Mouse (Mus musculus) forebrain, embryonic 16.5 days (tissue): ENCODE data around the gene Ankrd24. TPM values are rescaled to one million over a fixed set of nuclear protein-coding genes. Genes with fewer than 3 reads are reported as not detected.
A peak's percentile ranks its signal among the peaks of the same experiment; 100 is the strongest.

ENCODE experiments used
- ATAC-seq: fragments of 200-750 bp; cut with Nextera tagmentation; 2 replicates; pipeline ENCODE4 v1.8.0; 2017; ENCODE audit warnings: mild to moderate bottlenecking, moderate library complexity
- H3K27ac ChIP-seq: fragments of 300-500 bp; sonication (generic); 2 replicates; pipeline ENCODE4 v1.5.1; 2014; ENCODE audit warnings: low read length, control low read depth
- H3K27me3 ChIP-seq: fragments of 300-500 bp; sonication (generic); replicated peaks from 2 replicates; pipeline ENCODE4 v1.6.1; 2014; ENCODE audit warnings: low read length; ENCODE audit not compliant: control insufficient read depth, insufficient read depth
- H3K36me3 ChIP-seq: fragments of 300-500 bp; sonication (generic); 2 replicates; pipeline ENCODE4 v1.6.1; 2014; ENCODE audit not compliant: control insufficient read depth, insufficient read depth
- H3K4me1 ChIP-seq: fragments of 300-500 bp; sonication (generic); replicated peaks from 2 replicates; pipeline ENCODE4 v1.6.1; 2014; ENCODE audit warnings: low read length; ENCODE audit not compliant: control insufficient read depth, insufficient read depth
- H3K4me2 ChIP-seq: fragments of 300-500 bp; sonication (generic); 2 replicates; pipeline ENCODE4 v1.6.1; 2014; ENCODE audit warnings: mild to moderate bottlenecking, low read length, control low read depth
- H3K4me3 ChIP-seq: fragments of 300-500 bp; sonication (generic); replicated peaks from 2 replicates; pipeline ENCODE4 v1.5.1; 2014; ENCODE audit warnings: mild to moderate bottlenecking, low read length, control low read depth
- H3K9ac ChIP-seq: fragments of 300-500 bp; sonication (generic); replicated peaks from 2 replicates; pipeline ENCODE4 v1.6.1; 2014; ENCODE audit warnings: low read depth, low read length, control low read depth
- H3K9me3 ChIP-seq: fragments of 300-500 bp; sonication (generic); 2 replicates; pipeline ENCODE4 v1.6.1; 2016; ENCODE audit warnings: low read length; ENCODE audit not compliant: control insufficient read depth
- WGBS: fragments of 180-500 bp; shearing (Covaris S2); extraction: QIAGEN DNeasy Blood & Tissue Kit; methylation state at CpG from one replicate; pipeline ENCODE4 v1.1.7; 2014; 5-methylcytosine and 5-hydroxymethylcytosine counted together
- polyA plus RNA-seq: library from polyadenylated mRNA; unstranded; fragments of >200 nt; fragmentation: Nextera tagmentation; extraction: Ambion mirVana; gene quantifications from 2 replicates; pipeline ENCODE4 v1.2.1, GENCODE M21; 2015

Ankrd24 gene
- polyA plus RNA-seq, 1 experiment from 2014 or later: 16.5 TPM

- Histone ChIP-seq H3K9ac (no peak overlapping the region), H3K4me2 (peak overlapping the region; percentile 39), H3K36me3 (no peaks in the 10 kb centered on the region; the same call in 1 of the 2 replicates), H3K4me1 (peaks cover 33% of the 10 kb centered on the region), H3K4me3 (0 out of 2 replicates have a peak overlapping the region, but pooled peaks have one; percentile 8), H3K27ac (no peak overlapping the region; the same call in 1 of the 2 replicates), H3K9me3 (no peaks in the 10 kb centered on the region), H3K27me3 (peaks cover 4% of the 10 kb centered on the region; the same call in 1 of the 2 replicates)
- ATAC-seq: peak; percentile 1; the same call in 1 of the 2 replicates
- 84% methylated on average over 12 of the region's 12 CpGs for WGBS
These were observed 24.0 kb upstream of the Ankrd24 start for GRCm38 (mm10) chr10:81604019-81604967.

- peak overlapping the region; percentile 67 for H3K4me3 ChIP-seq
- no peaks in the 10 kb centered on the region for H3K9me3 ChIP-seq
- peak overlapping the region; percentile 93 for H3K27ac ChIP-seq
- peaks cover 3% of the 10 kb centered on the region; the same call in 1 of the 2 replicates for H3K27me3 ChIP-seq
- peak overlapping the region; percentile 70 for H3K4me2 ChIP-seq
- peaks cover 33% of the 10 kb centered on the region for H3K4me1 ChIP-seq
- peak overlapping the region; percentile 61; the same call in 1 of the 2 replicates for H3K9ac ChIP-seq
- WGBS: 17% methylated on average over 29 of the region's 29 CpGs
- no peaks in the 10 kb centered on the region; the same call in 1 of the 2 replicates for H3K36me3 ChIP-seq
- peak; percentile 38 for ATAC-seq
These were observed 23.2 kb upstream of the Ankrd24 start for GRCm38 (mm10) chr10:81604968-81605665.

- H3K9me3 ChIP-seq: no peaks in the 10 kb centered on the region
- peak overlapping the region; percentile 61 for H3K9ac ChIP-seq
- peaks cover 3% of the 10 kb centered on the region; the same call in 1 of the 2 replicates for H3K27me3 ChIP-seq
- peak overlapping the region; percentile 93 for H3K27ac ChIP-seq
- H3K36me3 ChIP-seq: no peaks in the 10 kb centered on the region; the same call in 1 of the 2 replicates
- peak; percentile 15 for ATAC-seq
- 3% methylated on average over 14 of the region's 14 CpGs for WGBS
- peaks cover 31% of the 10 kb centered on the region for H3K4me1 ChIP-seq
- H3K4me2 ChIP-seq: peak overlapping the region; percentile 70
- H3K4me3 ChIP-seq: peak overlapping the region; percentile 67
These were observed 22.7 kb upstream of the Ankrd24 start for GRCm38 (mm10) chr10:81605666-81605973.

- peak within 1 kb of the TSS; percentile 67 for H3K4me3 ChIP-seq
- H3K27me3 ChIP-seq: peaks cover 3% of the 10 kb centered on the region; the same call in 1 of the 2 replicates
- no peaks in the 10 kb centered on the region; the same call in 1 of the 2 replicates for H3K36me3 ChIP-seq
- H3K9ac ChIP-seq: peak within 1 kb of the TSS; percentile 71
- peak within 1 kb of the TSS; percentile 93 for H3K27ac ChIP-seq
- peaks cover 26% of the 10 kb centered on the region for H3K4me1 ChIP-seq
- H3K9me3 ChIP-seq: no peaks in the 10 kb centered on the region
- peak within 1 kb of the TSS; percentile 99 for H3K4me2 ChIP-seq
- ATAC-seq: peak; percentile 89
- under 1% methylated on average over 39 of the region's 39 CpGs for WGBS
These were observed 22.2 kb upstream of the Ankrd24 start, which contains the start of gene BC025920 for GRCm38 (mm10) chr10:81605974-81606751. Gene BC025920 (plus strand): TSS chr10:81606270.

DNA sequence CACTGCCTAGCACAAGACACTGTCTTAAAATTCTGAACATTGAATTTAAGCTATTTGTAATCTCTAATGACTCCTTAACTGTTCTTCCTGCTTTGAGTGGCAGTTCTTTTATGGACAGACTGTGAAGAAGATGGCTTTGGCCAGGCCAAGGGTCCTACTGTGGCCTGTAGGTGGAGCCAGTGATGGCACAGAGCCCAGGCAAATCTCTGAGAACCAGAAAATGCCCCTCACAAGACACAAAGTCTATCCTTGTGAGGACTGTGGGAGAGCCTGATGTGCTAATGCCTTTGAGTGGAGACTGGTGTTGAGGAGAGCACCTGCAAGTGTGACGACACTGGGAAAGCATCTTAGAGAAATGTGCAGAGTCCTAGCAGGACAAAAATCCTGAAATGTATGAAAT is 20.0 kb upstream of the Ankrd24 start:
- H3K27ac ChIP-seq: no peak overlapping the region
- H3K4me1 ChIP-seq: peaks cover 16% of the 10 kb centered on the region
- H3K27me3 ChIP-seq: no peaks in the 10 kb centered on the region
- no peaks in the 10 kb centered on the region for H3K9me3 ChIP-seq
- WGBS: 92% methylated on average over 1 of the region's 1 CpGs
- no peak overlapping the region for H3K9ac ChIP-seq
- no peak overlapping the region for H3K4me2 ChIP-seq
- no peaks in the 10 kb centered on the region; the same call in 1 of the 2 replicates for H3K36me3 ChIP-seq
- ATAC-seq: no peak
- no peak overlapping the region for H3K4me3 ChIP-seq

DNA sequence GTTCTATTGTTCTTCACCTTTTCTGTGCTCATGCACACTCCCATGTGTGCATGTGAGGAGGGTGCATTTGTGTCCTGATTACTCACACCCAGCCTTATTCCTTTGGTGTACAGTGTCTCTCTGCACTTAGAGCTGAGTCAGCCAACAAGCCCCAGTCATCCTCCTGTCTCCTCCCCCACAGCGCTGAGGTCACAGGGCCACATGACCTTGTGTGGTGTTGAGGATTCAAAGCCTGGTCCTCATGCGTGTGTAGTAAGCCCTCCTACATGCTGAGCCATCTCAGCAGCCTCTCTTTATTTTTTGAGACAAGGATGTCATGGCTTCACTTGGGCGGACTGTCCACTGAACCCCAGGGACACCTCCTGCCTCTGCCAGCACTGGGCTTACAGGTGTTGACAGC is 15.6 kb upstream of the Ankrd24 start:
- Histone ChIP-seq H3K27me3 (no peaks in the 10 kb centered on the region), H3K9me3 (no peaks in the 10 kb centered on the region), H3K9ac (no peak overlapping the region), H3K4me2 (no peak overlapping the region), H3K4me3 (no peak overlapping the region), H3K36me3 (no peaks in the 10 kb centered on the region; the same call in 1 of the 2 replicates), H3K4me1 (no peaks in the 10 kb centered on the region), H3K27ac (no peak overlapping the region)
- WGBS: 81% methylated on average over 3 of the region's 3 CpGs
- ATAC-seq: no peak

DNA sequence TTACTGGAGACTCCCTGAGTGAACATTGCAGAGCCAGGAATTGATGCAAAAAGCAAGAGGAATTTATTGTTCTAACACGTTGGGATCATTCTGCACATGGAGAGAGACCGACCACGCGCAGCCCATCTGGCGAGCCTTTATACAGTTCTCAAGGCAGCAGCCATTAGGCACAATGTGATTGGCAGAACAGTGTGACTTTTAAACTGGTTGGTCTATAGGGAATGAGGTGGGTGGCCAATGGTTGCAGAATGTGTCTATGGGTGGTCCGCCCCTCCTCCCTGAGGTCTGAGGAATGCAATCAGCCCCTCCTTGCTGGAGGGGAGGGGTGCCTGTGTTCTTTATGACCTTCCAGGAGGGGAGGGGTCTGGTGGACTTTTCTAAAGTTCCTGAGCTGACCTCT is 12.9 kb upstream of the Ankrd24 start:
- Histone ChIP-seq H3K4me3 (no peak overlapping the region), H3K27ac (no peak overlapping the region), H3K4me2 (no peak overlapping the region), H3K4me1 (no peaks in the 10 kb centered on the region), H3K9ac (no peak overlapping the region), H3K36me3 (no peaks in the 10 kb centered on the region; the same call in 1 of the 2 replicates), H3K9me3 (no peaks in the 10 kb centered on the region), H3K27me3 (no peaks in the 10 kb centered on the region)
- 56% methylated on average over 6 of the region's 6 CpGs for WGBS
- ATAC-seq: no peak

DNA sequence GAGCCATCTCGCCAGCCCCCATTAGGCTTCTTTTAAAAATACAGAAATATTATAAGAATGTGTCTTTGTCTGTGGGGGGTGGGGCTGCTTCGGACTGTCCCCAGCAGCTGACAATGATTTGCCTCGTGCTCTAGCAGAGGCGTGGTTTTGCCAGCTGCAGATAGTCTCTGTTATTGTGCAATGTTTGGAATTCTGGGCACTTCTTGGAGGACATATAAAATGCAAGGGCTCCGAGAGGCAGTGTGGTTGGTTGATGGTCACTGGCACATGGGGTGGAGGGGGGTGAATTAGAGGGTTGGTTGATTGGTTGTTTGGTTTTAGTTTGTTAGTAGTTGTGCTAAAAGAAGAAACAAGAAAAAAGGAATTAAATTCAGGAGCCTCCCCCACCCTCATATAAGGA is 8.4 kb upstream of the Ankrd24 start:
- WGBS: 91% methylated on average over 5 of the region's 5 CpGs
- Histone ChIP-seq H3K4me3 (no peak overlapping the region), H3K4me2 (no peak overlapping the region), H3K27ac (no peak overlapping the region), H3K27me3 (no peaks in the 10 kb centered on the region), H3K36me3 (peaks cover 10% of the 10 kb centered on the region), H3K9ac (no peak overlapping the region), H3K4me1 (no peaks in the 10 kb centered on the region), H3K9me3 (no peaks in the 10 kb centered on the region)
- no peak for ATAC-seq
